Mouse (Mus musculus) erythroblast, embryonic 14.5 days (primary cell): Measurements from ENCODE around the gene Dnajc8. TPM values are rescaled to one million over a fixed set of nuclear protein-coding genes. Genes with fewer than 3 reads are reported as not detected.

Experiments
- polyA plus RNA-seq: library from polyadenylated mRNA; stranded (reverse); fragments of >175 nt; gene quantifications from 2 replicates; pipeline ENCODE4 v1.2.3, GENCODE M21; 2012

The Dnajc8 gene
- polyA plus RNA-seq, 1 experiment: 28.3 TPM

Other genes with a start within 250 kb of the Dnajc8 start
- gene Rab42, start 232.2 kb upstream of the Dnajc8 start, polyA plus RNA-seq: 0.05 TPM in 1 of 2 replicates, not detected in the other
- 1.7 and 2.4 TPM in 2 replicates for gene Trnau1ap, start 206.0 kb upstream of the Dnajc8 start, polyA plus RNA-seq
- 4.3 and 4.4 TPM in 2 replicates for gene Rcc1, start 181.9 kb upstream of the Dnajc8 start, polyA plus RNA-seq
- gene Phactr4, start 113.1 kb upstream of the Dnajc8 start, polyA plus RNA-seq: 0.52 and 0.57 TPM in 2 replicates
- 0.37 and 0.49 TPM in 2 replicates for gene Med18, start 71.6 kb upstream of the Dnajc8 start, polyA plus RNA-seq
- gene Sesn2, start 25.0 kb upstream of the Dnajc8 start, polyA plus RNA-seq: 1.5 and 2.4 TPM in 2 replicates
- 102 and 103 TPM in 2 replicates for gene Atpif1, start 1.9 kb upstream of the Dnajc8 start, polyA plus RNA-seq
- 0.01 and 0.03 TPM in 2 replicates for gene Ptafr, start 28.5 kb downstream of the Dnajc8 start, polyA plus RNA-seq
- gene Eya3, start 103.4 kb downstream of the Dnajc8 start, polyA plus RNA-seq: 0.38 and 0.65 TPM in 2 replicates
- gene Xkr8, start 197.0 kb downstream of the Dnajc8 start, polyA plus RNA-seq: 0.01 TPM in 1 of 2 replicates, not detected in the other
- gene Smpdl3b, start 221.7 kb downstream of the Dnajc8 start, polyA plus RNA-seq: 0.02 TPM in 1 of 2 replicates, not detected in the other
- 8.1 and 9.9 TPM in 2 replicates for gene Rpa2, start 232.8 kb downstream of the Dnajc8 start, polyA plus RNA-seq